Mouse (Mus musculus): Measurements from ENCODE around the gene Edem2.

The Edem2 gene

GRCm38 (mm10) chr2:155683821-155684220 lies 45.5 kb downstream of the Edem2 start:
- DNase-seq, result no peak

GRCm38 (mm10) chr2:155683137-155683536 lies 46.1 kb downstream of the Edem2 start:
- no peak for DNase-seq

GRCm38 (mm10) chr2:155681874-155682273 lies 47.4 kb downstream of the Edem2 start:
- no peak for DNase-seq

- DNase-seq, result no peak
These were observed 48.1 kb downstream of the Edem2 start for GRCm38 (mm10) chr2:155681194-155681593.

- no peak for DNase-seq
These were observed 48.7 kb downstream of the Edem2 start for GRCm38 (mm10) chr2:155680591-155680990.

GRCm38 (mm10) chr2:155679586-155680110 lies 49.6 kb downstream of the Edem2 start:
- no peak for DNase-seq

- no peak for DNase-seq
These were observed 54.2 kb downstream of the Edem2 start for GRCm38 (mm10) chr2:155675118-155675517.

- DNase-seq, result peak; percentile 79 to 80
These were observed 55.7 kb downstream of the Edem2 start for GRCm38 (mm10) chr2:155673546-155673945.

GRCm38 (mm10) chr2:155671236-155671635 lies 58.0 kb downstream of the Edem2 start:
- DNase-seq, result peak; percentile 20 to 33

GRCm38 (mm10) chr2:155668461-155668860 lies 60.8 kb downstream of the Edem2 start:
- DNase-seq, result peak; percentile 51 to 53

- DNase-seq, result no peak
These were observed 61.4 kb downstream of the Edem2 start for GRCm38 (mm10) chr2:155667881-155668280.

GRCm38 (mm10) chr2:155663910-155664460 lies 65.3 kb downstream of the Edem2 start:
- no peak for DNase-seq

GRCm38 (mm10) chr2:155663097-155663496 lies 66.2 kb downstream of the Edem2 start:
- DNase-seq, result peak; percentile 66 to 68

GRCm38 (mm10) chr2:155662390-155662789 lies 66.9 kb downstream of the Edem2 start:
- no peak for DNase-seq

GRCm38 (mm10) chr2:155655759-155656372 lies 73.4 kb downstream of the Edem2 start:
- DNase-seq, result no peak

GRCm38 (mm10) chr2:155652618-155653017 lies 76.7 kb downstream of the Edem2 start:
- no peak for DNase-seq
